Mouse (Mus musculus): ENCODE results near the gene E130114P18Rik.

The E130114P18Rik gene

GRCm38 (mm10) chr4:97757207-97757977, 20.5 kb downstream of the E130114P18Rik start:
- no peak for DNase-seq (ENCODE audit: extremely low read depth, insufficient read length, low spot score)

GRCm38 (mm10) chr4:97754241-97754640, 23.6 kb downstream of the E130114P18Rik start:
- no peak for DNase-seq (ENCODE audit: extremely low read depth, insufficient read length, low spot score)

- DNase-seq (ENCODE audit: extremely low read depth, insufficient read length, low spot score) = no peak
These were observed 24.4 kb downstream of the E130114P18Rik start for GRCm38 (mm10) chr4:97753521-97753920.

- no peak for DNase-seq (ENCODE audit: extremely low read depth, insufficient read length, low spot score)
These were observed 25.4 kb downstream of the E130114P18Rik start for GRCm38 (mm10) chr4:97752276-97753010.

- DNase-seq (ENCODE audit: extremely low read depth, insufficient read length, low spot score) = no peak
These were observed 26.2 kb downstream of the E130114P18Rik start for GRCm38 (mm10) chr4:97751483-97752251.

GRCm38 (mm10) chr4:97751030-97751482, 26.8 kb downstream of the E130114P18Rik start:
- DNase-seq (ENCODE audit: extremely low read depth, insufficient read length, low spot score) = peak; percentile 45

- DNase-seq (ENCODE audit: extremely low read depth, insufficient read length, low spot score) = no peak
These were observed 27.5 kb downstream of the E130114P18Rik start for GRCm38 (mm10) chr4:97750401-97750800.

- DNase-seq (ENCODE audit: extremely low read depth, insufficient read length, low spot score) = no peak
These were observed 31.6 kb downstream of the E130114P18Rik start for GRCm38 (mm10) chr4:97746106-97746900.

- DNase-seq (ENCODE audit: extremely low read depth, insufficient read length, low spot score) = peak; percentile 40
These were observed 32.4 kb downstream of the E130114P18Rik start for GRCm38 (mm10) chr4:97745296-97746105.

- DNase-seq (ENCODE audit: extremely low read depth, insufficient read length, low spot score) = no peak
These were observed 33.9 kb downstream of the E130114P18Rik start for GRCm38 (mm10) chr4:97743932-97744331.

GRCm38 (mm10) chr4:97733392-97733791, 44.5 kb downstream of the E130114P18Rik start:
- no peak for DNase-seq (ENCODE audit: extremely low read depth, insufficient read length, low spot score)

- DNase-seq (ENCODE audit: extremely low read depth, insufficient read length, low spot score) = no peak
These were observed 47.5 kb downstream of the E130114P18Rik start for GRCm38 (mm10) chr4:97730416-97730815.

GRCm38 (mm10) chr4:97729999-97730398, 47.9 kb downstream of the E130114P18Rik start:
- no peak for DNase-seq (ENCODE audit: extremely low read depth, insufficient read length, low spot score)

GRCm38 (mm10) chr4:97728520-97728919, 49.4 kb downstream of the E130114P18Rik start:
- DNase-seq (ENCODE audit: extremely low read depth, insufficient read length, low spot score) = no peak

- DNase-seq (ENCODE audit: extremely low read depth, insufficient read length, low spot score) = no peak
These were observed 54.5 kb downstream of the E130114P18Rik start for GRCm38 (mm10) chr4:97723374-97723773.

- no peak for DNase-seq (ENCODE audit: extremely low read depth, insufficient read length, low spot score)
These were observed 55.2 kb downstream of the E130114P18Rik start for GRCm38 (mm10) chr4:97722666-97723065.

GRCm38 (mm10) chr4:97714616-97715015, 63.3 kb downstream of the E130114P18Rik start:
- no peak for DNase-seq (ENCODE audit: extremely low read depth, insufficient read length, low spot score)

GRCm38 (mm10) chr4:97714101-97714615, 63.7 kb downstream of the E130114P18Rik start:
- no peak for DNase-seq (ENCODE audit: extremely low read depth, insufficient read length, low spot score)

- no peak for DNase-seq (ENCODE audit: extremely low read depth, insufficient read length, low spot score)
These were observed 65.3 kb downstream of the E130114P18Rik start for GRCm38 (mm10) chr4:97712547-97712946.
